Mouse (Mus musculus) testis, adult 2 months (tissue): ENCODE results near the gene Tmem178b.

Experiments used
- CTCF ChIP-seq: fragments of 200-500 bp; IDR thresholded peaks from 2 replicates; pipeline ENCODE4 v1.5.1; 2012; ENCODE audit warnings: low read depth, mild to moderate bottlenecking, inconsistent platforms, low read length, moderate library complexity; ENCODE audit not compliant: control insufficient read depth, insufficient read depth, insufficient replicate concordance
- POLR2A ChIP-seq: fragments of 200-500 bp; IDR thresholded peaks from 2 replicates; pipeline ENCODE4 v1.6.1; 2012; ENCODE audit warnings: low read depth, mild to moderate bottlenecking, inconsistent platforms, low read length, moderate library complexity; ENCODE audit not compliant: control insufficient read depth

- TF ChIP-seq POLR2A (no peak), CTCF (no peak)
Measured at GRCm38 (mm10) chr6:40078353-40078752, 205.3 kb downstream of the Tmem178b start.
